Mouse (Mus musculus): ENCODE data around the gene Gng12. TPM values are rescaled to one million over a fixed set of nuclear protein-coding genes. Genes with fewer than 3 reads are reported as not detected.

Gene Gng12
- polyA plus RNA-seq, 1 experiment from 2014 or later = 29.1 TPM

DNA sequence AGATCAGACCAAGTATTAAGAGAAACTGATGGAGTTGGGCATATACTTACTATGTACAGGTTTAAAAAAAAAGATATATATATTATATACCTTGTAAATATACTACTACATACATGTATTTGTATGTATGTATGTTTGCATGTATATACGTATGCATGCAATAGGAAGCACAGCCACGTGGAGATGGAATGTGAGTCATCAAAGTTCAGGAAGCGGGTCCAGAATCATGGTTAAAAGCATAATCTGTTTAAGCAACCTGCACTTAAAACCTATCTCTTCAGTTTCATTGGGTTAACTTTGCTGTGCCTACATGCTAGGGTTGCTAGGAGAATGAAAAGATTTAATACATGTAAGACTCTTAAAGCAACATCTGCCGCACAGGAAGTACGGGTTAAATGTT is 2.2 kb upstream of the Gng12 start:
- Histone ChIP-seq H3K4me1 (replicated peaks; ENCODE audit: control insufficient read depth, insufficient read depth, low read length) (peaks cover 12% of the 10 kb centered on the region), H3K9ac (replicated peaks; ENCODE audit: low read depth, low read length) (no peak overlapping the region), H3K27me3 (replicated peaks; ENCODE audit: control insufficient read depth, insufficient read depth, low read length) (0 out of 2 replicates have a peak, but pooled peaks cover 2% of the 10 kb centered on the region), H3K4me3 (replicated peaks; ENCODE audit: low read length) (no peak overlapping the region), H3K4me2 (ENCODE audit: low read length) (no peak overlapping the region), H3K9me3 (ENCODE audit: control insufficient read depth, low read length) (no peaks in the 10 kb centered on the region), H3K36me3 (ENCODE audit: control insufficient read depth, insufficient read depth) (no peaks in the 10 kb centered on the region), H3K27ac (ENCODE audit: low read length) (no peak overlapping the region)
- WGBS = 89% methylated on average over 5 of the region's 5 CpGs
- ATAC-seq = no peak

DNA sequence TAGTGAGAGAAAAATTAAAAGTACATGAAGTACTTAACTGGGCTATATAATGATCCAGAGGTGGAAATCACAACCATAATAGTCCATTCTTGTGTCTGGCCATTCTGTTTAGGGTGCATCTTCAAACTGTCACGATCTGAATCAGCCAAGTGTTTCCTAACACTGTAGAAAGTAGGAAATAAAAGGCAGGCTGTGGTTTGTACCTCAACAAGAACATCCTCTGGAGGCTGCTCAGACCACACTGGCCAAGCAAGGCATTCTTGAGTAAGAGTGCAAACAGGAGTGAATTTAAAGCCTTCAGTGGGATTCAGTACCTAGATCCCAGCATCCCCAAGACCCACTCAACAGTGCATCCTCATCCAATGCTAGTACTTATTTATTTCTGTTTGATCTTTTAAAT is 1.2 kb upstream of the Gng12 start:
- H3K4me1 ChIP-seq (replicated peaks; ENCODE audit: control insufficient read depth, insufficient read depth, low read length) = peaks cover 12% of the 10 kb centered on the region
- no peak for ATAC-seq
- H3K9me3 ChIP-seq (ENCODE audit: control insufficient read depth, low read length) = no peaks in the 10 kb centered on the region
- no peaks in the 10 kb centered on the region for H3K36me3 ChIP-seq (ENCODE audit: control insufficient read depth, insufficient read depth)
- H3K9ac ChIP-seq (replicated peaks; ENCODE audit: low read depth, low read length) = no peak overlapping the region
- no peak overlapping the region for H3K4me2 ChIP-seq (ENCODE audit: low read length)
- H3K27ac ChIP-seq (ENCODE audit: low read length) = no peak overlapping the region
- 68% methylated on average over 1 of the region's 1 CpGs for WGBS
- H3K27me3 ChIP-seq (replicated peaks; ENCODE audit: control insufficient read depth, insufficient read depth, low read length) = 0 out of 2 replicates have a peak, but pooled peaks cover 2% of the 10 kb centered on the region
- H3K4me3 ChIP-seq (replicated peaks; ENCODE audit: low read length) = no peak overlapping the region

DNA sequence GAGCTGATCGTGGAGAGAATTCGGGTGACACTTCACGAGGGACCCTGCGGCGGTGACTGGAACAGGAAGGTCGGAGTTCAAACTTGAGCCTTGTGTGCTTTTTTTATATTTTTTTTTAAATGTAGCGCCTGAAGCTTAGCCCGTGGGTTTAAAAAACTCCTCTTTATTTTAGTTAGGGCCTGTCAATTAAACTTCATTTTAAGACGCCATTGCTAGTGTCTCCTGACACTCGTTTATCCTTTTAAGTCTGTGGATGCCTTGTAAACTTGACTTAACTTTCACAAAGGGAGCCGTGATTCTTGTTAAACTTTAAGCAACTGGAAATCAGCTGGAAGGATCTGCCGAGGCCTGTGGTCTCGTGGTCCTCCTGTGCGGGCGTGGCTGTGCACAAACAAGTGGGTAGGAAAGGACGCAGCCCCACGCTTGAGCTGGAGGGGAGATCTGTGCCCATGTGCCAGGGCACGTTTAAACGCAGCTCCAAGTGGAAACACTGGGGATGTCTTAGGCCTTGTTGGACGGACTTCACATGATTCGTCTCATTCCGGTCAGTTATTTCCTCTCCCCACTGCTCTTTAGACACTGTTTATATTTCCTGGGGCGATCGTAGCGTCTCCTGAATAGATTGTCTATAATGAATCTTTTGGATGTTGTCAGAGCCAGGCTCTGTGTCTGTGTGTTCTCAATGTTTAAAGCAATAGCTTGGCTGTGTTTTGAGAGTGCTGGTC is 886 bp downstream of the Gng12 start:
- peak overlapping the region; percentile 88 for H3K4me2 ChIP-seq (ENCODE audit: low read length)
- 3% methylated on average over 24 of the region's 25 CpGs for WGBS
- H3K27me3 ChIP-seq (replicated peaks; ENCODE audit: control insufficient read depth, insufficient read depth, low read length) = 0 out of 2 replicates have a peak, but pooled peaks cover 2% of the 10 kb centered on the region
- H3K36me3 ChIP-seq (ENCODE audit: control insufficient read depth, insufficient read depth) = no peaks in the 10 kb centered on the region
- no peaks in the 10 kb centered on the region for H3K9me3 ChIP-seq (ENCODE audit: control insufficient read depth, low read length)
- peaks cover 12% of the 10 kb centered on the region for H3K4me1 ChIP-seq (replicated peaks; ENCODE audit: control insufficient read depth, insufficient read depth, low read length)
- no peak for ATAC-seq
- H3K4me3 ChIP-seq (replicated peaks; ENCODE audit: low read length) = peak overlapping the region; percentile 78
- H3K27ac ChIP-seq (ENCODE audit: low read length) = no peak overlapping the region
- peak overlapping the region; percentile 79 for H3K9ac ChIP-seq (replicated peaks; ENCODE audit: low read depth, low read length)

DNA sequence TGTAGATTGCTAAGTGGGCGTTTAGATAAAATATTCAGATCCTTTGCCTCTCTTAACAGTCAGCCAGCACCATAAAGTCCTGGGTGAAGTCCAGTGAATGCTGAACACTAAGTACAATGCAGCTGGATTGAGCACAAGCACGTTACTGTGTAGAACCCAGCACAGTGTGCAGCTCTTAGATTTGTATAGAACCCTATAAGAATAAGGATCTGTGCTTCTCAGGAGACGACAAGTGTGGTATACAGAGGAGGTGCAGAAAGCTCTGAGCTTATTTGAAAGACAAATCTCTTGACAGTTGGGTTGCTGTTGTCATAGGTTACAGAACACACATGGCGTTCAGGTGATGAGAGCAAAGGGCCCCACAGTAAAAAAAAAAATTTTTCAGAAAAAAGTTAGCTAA is 1.8 kb downstream of the Gng12 start:
- Histone ChIP-seq H3K4me2 (ENCODE audit: low read length) (no peak overlapping the region; the same call in 1 of the 2 replicates), H3K36me3 (ENCODE audit: control insufficient read depth, insufficient read depth) (no peaks in the 10 kb centered on the region), H3K27ac (ENCODE audit: low read length) (no peak overlapping the region), H3K9ac (replicated peaks; ENCODE audit: low read depth, low read length) (no peak overlapping the region), H3K9me3 (ENCODE audit: control insufficient read depth, low read length) (no peaks in the 10 kb centered on the region), H3K4me3 (replicated peaks; ENCODE audit: low read length) (no peak overlapping the region), H3K27me3 (replicated peaks; ENCODE audit: control insufficient read depth, insufficient read depth, low read length) (0 out of 2 replicates have a peak, but pooled peaks cover 2% of the 10 kb centered on the region), H3K4me1 (replicated peaks; ENCODE audit: control insufficient read depth, insufficient read depth, low read length) (peaks cover 12% of the 10 kb centered on the region)
- no peak for ATAC-seq
- 36% methylated on average over 4 of the region's 4 CpGs for WGBS

DNA sequence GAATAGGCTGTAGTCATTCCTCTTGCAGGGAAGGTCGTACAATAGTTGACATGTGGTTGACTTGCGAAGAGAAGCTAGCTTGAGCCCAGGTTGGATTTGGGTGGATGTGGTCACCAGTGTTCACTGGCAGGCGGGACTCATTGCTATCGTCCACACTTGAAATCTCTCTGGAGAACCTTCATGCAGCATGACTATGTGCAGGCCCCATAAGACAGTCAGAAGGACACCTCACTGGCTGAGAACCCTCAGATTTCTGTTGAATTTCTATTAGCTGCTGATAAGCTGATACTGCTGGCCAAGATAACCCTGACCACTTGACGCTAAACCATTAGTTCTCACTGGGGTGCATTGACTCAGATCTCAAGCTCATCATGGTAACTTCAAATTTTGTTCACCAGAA is 5.7 kb downstream of the Gng12 start:
- Histone ChIP-seq H3K9me3 (ENCODE audit: control insufficient read depth, low read length) (no peaks in the 10 kb centered on the region), H3K27me3 (replicated peaks; ENCODE audit: control insufficient read depth, insufficient read depth, low read length) (no peaks in the 10 kb centered on the region), H3K4me3 (replicated peaks; ENCODE audit: low read length) (no peak overlapping the region), H3K4me2 (ENCODE audit: low read length) (no peak overlapping the region), H3K9ac (replicated peaks; ENCODE audit: low read depth, low read length) (no peak overlapping the region), H3K27ac (ENCODE audit: low read length) (no peak overlapping the region), H3K4me1 (replicated peaks; ENCODE audit: control insufficient read depth, insufficient read depth, low read length) (peaks cover 8% of the 10 kb centered on the region), H3K36me3 (ENCODE audit: control insufficient read depth, insufficient read depth) (no peaks in the 10 kb centered on the region)
- 95% methylated on average over 5 of the region's 5 CpGs for WGBS
- no peak for ATAC-seq

DNA sequence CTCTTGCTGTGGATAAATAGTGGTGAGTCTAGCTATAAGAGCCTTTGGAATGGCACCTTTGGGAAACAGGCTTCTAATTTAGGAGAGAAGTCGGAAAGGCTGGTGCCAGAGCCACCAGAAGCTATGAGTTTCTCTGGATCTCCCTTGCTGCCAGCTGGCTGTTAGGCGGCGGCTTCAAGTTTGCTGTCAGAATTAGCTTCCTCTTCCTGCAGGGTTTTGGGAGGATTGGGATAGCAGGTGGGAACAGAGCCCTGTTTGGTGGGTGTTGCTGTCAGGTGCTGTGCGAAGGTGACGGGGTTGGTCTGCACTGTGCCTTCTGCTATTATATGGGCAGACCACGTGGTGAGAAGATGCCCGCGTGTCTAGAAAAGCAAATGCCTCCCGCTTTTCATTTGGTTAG is 7.0 kb downstream of the Gng12 start:
- Histone ChIP-seq H3K27ac (ENCODE audit: low read length) (no peak overlapping the region), H3K9me3 (ENCODE audit: control insufficient read depth, low read length) (no peaks in the 10 kb centered on the region), H3K4me1 (replicated peaks; ENCODE audit: control insufficient read depth, insufficient read depth, low read length) (no peaks in the 10 kb centered on the region), H3K4me2 (ENCODE audit: low read length) (no peak overlapping the region), H3K27me3 (replicated peaks; ENCODE audit: control insufficient read depth, insufficient read depth, low read length) (no peaks in the 10 kb centered on the region), H3K36me3 (ENCODE audit: control insufficient read depth, insufficient read depth) (no peaks in the 10 kb centered on the region), H3K9ac (replicated peaks; ENCODE audit: low read depth, low read length) (no peak overlapping the region), H3K4me3 (replicated peaks; ENCODE audit: low read length) (no peak overlapping the region)
- WGBS = 72% methylated on average over 9 of the region's 9 CpGs
- ATAC-seq = peak; percentile 40; the same call in 1 of the 2 replicates

DNA sequence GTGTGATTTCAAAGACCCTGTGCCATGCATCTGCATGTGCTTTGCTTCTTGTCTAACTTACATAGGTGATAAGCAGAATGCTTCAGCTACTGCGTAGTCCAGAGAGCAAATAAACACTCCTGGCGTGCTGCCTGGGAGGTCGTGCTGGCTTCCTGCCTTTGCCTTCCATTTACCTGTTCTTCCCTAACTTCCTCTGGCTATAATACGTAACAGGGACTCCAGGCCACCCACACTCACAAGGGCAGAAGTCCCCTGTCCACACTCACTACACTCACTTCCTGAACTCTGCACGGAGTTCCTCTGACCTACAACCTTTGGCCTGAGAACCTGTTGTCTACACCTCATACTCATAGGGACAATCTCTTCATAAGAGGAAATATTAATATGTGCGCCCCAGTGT is 7.5 kb downstream of the Gng12 start:
- Histone ChIP-seq H3K27me3 (replicated peaks; ENCODE audit: control insufficient read depth, insufficient read depth, low read length) (no peaks in the 10 kb centered on the region), H3K4me3 (replicated peaks; ENCODE audit: low read length) (no peak overlapping the region)
- 86% methylated on average over 6 of the region's 6 CpGs for WGBS

DNA sequence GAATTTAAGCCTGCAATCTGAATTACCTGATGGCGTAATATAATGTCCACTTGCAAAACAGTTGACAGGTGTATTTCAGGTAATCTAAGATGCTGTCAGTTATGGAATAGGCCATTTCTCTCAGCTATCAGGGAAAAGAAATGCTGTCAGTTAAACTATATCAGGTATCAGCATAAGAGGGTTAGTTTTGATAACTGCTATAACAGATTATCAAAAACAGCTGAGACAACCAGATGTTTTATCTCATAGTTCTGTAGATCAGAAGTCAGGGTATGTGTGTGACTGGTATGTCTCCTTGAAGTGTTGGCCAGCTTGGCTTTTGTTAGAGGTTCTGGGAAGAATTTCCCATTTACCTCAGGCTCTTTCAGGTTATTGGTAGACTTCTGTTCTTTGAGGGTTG is 10.0 kb downstream of the Gng12 start:
- Histone ChIP-seq H3K27ac (ENCODE audit: low read length) (no peak overlapping the region), H3K4me1 (replicated peaks; ENCODE audit: control insufficient read depth, insufficient read depth, low read length) (no peaks in the 10 kb centered on the region), H3K9ac (replicated peaks; ENCODE audit: low read depth, low read length) (no peak overlapping the region), H3K27me3 (replicated peaks; ENCODE audit: control insufficient read depth, insufficient read depth, low read length) (no peaks in the 10 kb centered on the region), H3K9me3 (ENCODE audit: control insufficient read depth, low read length) (no peaks in the 10 kb centered on the region), H3K4me2 (ENCODE audit: low read length) (no peak overlapping the region), H3K4me3 (replicated peaks; ENCODE audit: low read length) (no peak overlapping the region), H3K36me3 (ENCODE audit: control insufficient read depth, insufficient read depth) (no peaks in the 10 kb centered on the region)
- 94% methylated on average over 1 of the region's 1 CpGs for WGBS
- no peak for ATAC-seq

More for the DNA sequence above, 7.5 kb downstream of the Gng12 start:
- Histone ChIP-seq H3K9me3 (ENCODE audit: control insufficient read depth, low read length) (no peaks in the 10 kb centered on the region), H3K4me1 (replicated peaks; ENCODE audit: control insufficient read depth, insufficient read depth, low read length) (no peaks in the 10 kb centered on the region), H3K4me2 (ENCODE audit: low read length) (no peak overlapping the region), H3K9ac (replicated peaks; ENCODE audit: low read depth, low read length) (no peak overlapping the region), H3K36me3 (ENCODE audit: control insufficient read depth, insufficient read depth) (no peaks in the 10 kb centered on the region), H3K27ac (ENCODE audit: low read length) (no peak overlapping the region)
- ATAC-seq = no peak

DNA sequence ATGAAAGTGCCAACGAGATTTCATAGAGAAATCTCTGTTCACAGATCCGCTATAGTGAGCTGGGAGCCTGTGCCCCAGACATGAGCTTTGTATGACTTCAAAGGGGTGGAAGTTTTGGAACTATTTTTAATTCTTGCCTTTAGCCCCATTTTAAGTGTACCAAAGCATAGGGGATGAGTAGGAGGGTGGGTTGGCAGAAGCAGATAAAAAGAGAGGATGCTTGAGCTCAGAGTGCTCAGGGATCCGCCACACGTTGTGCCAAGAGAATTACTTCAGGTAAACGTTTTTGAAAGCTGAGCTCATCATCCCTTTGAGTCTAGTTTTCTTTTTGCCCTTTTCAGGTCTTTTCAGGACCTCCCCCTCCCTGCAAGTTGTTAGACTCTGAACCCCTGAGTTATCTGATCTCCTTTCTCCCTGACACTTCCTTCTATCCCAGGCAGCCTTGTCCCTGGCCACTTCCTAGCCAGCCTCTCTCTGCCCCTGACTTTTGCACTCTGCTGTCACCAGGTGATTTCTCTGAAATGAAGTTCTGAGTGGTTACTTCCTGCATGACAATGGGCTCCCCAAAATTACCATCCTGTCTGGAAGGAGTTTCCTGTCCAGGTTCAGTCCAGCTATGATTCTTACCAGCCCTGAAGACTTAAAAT is 12.3 kb downstream of the Gng12 start:
- no peaks in the 10 kb centered on the region for H3K36me3 ChIP-seq (ENCODE audit: control insufficient read depth, insufficient read depth)
- H3K4me1 ChIP-seq (replicated peaks; ENCODE audit: control insufficient read depth, insufficient read depth, low read length) = no peaks in the 10 kb centered on the region
- no peak for ATAC-seq
- 75% methylated on average over 5 of the region's 5 CpGs for WGBS
- no peak overlapping the region for H3K4me2 ChIP-seq (ENCODE audit: low read length)
- no peak overlapping the region for H3K27ac ChIP-seq (ENCODE audit: low read length)
- no peaks in the 10 kb centered on the region for H3K9me3 ChIP-seq (ENCODE audit: control insufficient read depth, low read length)
- H3K9ac ChIP-seq (replicated peaks; ENCODE audit: low read depth, low read length) = no peak overlapping the region
- no peak overlapping the region for H3K4me3 ChIP-seq (replicated peaks; ENCODE audit: low read length)
- H3K27me3 ChIP-seq (replicated peaks; ENCODE audit: control insufficient read depth, insufficient read depth, low read length) = no peaks in the 10 kb centered on the region

All from forebrain, embryonic 16.5 days (tissue).